Mouse (Mus musculus) layer of hippocampus, adult 9-11 months (tissue): ENCODE results near the gene Gabbr2.
A peak's percentile ranks its signal among the peaks of the same experiment; 100 is the strongest.

Experiments
- DNase-seq: peaks from one replicate; pipeline ENCODE4 v3.0.0; 2022

Gabbr2 gene

DNA sequence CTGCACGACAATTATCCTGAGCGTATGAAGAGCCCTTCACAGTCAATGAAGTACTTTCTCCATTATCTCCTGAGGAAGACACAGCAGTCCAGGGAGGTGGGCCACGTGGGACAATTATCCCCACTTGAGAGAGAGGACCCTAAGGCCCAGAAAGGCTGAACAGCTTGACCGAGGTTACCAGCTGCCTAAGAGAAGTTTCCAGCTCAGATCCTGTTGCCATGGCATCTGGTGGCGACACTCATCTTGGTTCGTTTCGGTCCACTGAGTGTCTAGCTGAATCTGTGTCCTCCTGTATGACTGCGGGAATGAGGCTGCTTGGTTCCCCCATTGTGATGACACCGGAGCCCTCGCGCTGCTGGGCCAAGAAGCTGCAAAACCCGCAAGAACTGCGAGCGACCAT is 76.2 kb downstream of the Gabbr2 start:
- no peak for DNase-seq

DNA sequence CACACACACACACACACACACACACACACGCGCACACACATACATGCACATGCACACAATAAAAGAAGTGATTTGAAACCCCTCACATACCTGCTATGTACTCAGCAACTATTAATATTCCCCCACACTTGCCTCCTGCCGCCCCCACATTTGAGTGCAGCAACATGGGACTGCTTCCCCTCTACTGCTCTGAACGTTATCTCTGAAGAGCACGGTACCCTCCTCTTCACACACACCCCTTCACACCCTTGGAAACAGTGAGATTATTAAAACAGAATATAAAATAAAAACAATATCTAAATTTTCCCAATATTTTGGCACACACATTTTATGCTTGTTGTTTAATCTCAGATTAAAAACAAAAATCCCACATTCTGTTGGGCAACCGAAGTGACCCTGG is 77.1 kb downstream of the Gabbr2 start:
- DNase-seq, result no peak

DNA sequence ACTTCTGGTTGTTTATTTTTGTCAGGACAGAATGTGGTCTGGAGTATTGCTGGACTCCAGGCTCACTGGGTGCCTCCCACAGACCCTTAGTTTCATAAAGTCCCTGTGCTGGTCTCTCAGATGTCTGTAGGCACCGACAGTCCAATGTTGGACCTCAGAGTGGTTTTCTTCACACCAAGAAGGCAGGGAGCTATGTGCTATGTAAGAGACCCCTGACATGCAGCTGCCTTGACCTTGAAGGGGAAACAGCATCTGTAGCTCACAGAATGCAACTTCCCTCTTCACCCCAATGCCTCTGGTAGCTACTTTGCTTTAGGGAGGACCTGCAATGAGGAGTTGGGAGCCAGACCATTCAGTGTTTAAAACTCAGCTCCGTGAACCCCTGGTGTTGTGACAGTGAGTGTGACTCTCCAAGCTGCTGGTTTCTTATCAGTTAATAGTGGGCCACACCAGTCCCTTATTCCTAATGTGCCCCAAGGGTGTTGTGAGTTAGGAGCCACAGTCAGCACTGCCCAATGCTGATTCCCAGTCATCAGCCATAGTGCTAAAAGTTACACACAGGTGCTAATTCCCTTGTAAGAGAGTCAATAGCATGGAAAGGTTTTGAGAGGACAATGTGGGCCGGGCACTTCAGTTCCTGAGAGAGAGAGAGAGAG is 85.5 kb downstream of the Gabbr2 start:
- DNase-seq, result no peak

DNA sequence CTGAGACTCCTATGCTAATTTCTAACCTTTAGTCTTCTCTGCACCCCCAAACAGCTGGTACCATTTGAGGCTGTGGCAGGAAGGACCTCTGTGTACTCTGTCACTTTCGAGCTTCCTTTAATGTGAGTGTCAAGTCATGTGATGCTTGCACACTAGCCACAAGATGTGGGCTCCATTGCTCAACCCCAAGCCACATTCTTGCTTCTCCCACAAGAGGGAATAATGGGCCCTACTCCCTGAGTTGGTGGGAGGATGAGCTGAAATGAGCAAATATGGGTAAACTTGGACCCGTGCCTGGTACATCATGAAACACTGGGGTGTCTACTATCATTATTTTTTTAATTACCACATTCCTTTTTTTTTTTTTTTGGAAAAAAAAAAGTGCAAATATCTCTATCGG is 86.5 kb downstream of the Gabbr2 start:
- DNase-seq, result peak; percentile 86

DNA sequence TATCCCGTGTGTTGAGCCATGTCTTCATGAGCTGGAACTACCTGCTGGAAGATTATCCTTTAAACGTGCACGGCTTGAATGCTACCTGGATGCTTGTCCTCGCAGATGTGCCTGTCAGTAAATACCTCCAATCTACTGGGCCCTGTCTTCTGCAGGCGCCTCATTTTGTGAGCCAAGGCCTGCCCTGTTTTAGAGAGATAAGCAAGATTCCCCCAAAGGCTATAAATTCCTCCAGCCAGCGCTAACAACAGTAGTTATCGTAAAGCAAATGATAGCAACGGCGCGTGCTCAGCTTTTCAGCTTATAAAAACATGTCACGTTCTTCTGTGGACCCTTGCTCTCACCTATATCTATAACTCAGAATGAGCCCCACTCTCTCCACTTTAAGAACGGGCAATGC is 87.5 kb downstream of the Gabbr2 start:
- DNase-seq, result no peak

DNA sequence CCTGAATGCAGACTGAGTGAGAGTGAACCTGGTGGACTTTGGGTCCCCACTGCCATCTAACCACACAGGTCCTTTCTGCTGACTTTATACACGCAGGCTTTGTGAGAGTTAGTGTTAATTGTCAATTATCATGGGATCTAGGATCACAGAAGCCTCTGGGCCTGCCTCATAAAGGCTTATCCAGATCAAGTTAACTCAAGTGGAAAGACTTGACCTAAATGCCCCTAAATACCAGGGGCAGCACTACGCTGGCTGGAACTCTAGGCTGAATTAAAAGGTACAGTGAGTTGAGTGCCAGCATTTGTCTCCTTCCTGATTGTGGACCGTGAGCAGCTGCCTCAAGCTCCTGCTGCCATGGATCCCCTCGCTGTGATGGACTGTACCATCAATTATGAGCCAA is 93.1 kb downstream of the Gabbr2 start:
- no peak for DNase-seq

DNA sequence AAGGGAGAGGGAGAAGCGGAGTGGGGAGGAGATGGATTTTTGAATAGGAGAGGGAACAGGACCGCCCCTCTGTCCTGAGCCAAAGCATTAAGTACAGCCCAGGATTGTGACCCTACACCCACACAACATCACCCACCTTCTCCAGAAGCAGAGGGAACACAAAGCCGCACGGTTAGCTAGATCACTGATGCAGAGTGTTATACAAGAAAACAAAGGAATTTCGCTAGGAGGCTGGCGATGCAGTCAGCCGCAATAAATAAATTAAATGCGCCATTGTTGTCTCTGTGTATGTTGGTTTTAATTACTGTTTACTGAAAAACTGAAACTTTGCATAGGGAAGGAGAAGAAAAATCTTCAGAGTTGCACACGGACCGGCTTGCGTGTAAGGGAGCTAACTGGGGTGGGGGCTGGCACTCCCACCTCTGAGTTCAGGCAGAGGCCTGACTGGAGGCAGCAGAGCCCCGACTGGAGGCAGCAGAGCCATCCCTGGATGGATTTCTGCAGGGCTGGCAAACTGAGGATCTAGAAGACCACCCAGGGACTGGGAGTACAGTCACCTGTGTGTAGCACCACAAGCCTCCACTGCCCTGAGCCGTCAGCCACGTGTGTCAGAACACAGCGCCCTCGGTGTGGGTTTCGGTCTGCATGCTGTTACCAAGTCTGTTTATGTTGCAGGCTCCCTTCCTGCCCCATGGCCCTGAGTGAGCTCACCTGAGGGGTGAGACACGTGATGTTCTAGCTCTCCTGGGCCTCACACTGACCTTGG is 93.9 kb downstream of the Gabbr2 start:
- DNase-seq, result no peak

DNA sequence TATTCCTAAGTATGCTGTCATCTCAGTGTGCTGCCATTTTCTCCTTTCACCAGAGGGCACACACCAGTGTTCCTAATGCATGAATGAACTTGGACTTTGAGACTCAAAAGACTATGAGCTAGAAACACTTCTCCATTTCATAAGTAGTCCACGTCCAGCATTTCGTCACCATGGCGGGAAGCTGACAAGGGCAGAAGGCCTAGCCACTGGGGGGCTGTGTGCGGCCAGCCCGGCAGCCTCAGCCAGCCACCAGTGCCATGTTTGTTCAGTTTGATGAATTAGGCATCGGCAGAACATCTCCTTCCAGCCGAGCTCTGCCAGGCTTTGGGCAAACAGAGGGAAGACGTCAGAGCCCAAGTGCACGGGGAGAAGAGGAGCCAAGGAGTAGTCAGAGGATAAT is 97.5 kb downstream of the Gabbr2 start:
- DNase-seq, result no peak

DNA sequence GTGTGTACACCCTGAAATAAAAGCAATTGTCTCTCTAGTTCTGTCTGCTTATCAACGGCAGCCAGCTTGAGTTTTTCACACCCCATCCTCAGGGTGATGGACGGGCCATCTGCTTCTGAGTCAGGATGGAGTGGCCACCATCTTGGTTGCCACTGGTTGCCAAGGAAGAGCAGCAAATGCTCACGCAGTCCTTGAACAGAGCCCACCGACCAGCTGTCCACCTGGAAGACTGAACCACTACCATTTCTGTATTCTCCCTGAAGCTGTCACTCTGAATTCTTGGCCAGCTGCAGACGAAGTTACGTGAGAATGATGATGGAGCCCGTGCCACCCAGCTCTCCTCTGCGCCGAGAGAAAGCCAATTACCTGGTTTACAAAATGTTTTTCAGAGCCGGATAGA is 102.5 kb downstream of the Gabbr2 start:
- DNase-seq, result peak; percentile 79

DNA sequence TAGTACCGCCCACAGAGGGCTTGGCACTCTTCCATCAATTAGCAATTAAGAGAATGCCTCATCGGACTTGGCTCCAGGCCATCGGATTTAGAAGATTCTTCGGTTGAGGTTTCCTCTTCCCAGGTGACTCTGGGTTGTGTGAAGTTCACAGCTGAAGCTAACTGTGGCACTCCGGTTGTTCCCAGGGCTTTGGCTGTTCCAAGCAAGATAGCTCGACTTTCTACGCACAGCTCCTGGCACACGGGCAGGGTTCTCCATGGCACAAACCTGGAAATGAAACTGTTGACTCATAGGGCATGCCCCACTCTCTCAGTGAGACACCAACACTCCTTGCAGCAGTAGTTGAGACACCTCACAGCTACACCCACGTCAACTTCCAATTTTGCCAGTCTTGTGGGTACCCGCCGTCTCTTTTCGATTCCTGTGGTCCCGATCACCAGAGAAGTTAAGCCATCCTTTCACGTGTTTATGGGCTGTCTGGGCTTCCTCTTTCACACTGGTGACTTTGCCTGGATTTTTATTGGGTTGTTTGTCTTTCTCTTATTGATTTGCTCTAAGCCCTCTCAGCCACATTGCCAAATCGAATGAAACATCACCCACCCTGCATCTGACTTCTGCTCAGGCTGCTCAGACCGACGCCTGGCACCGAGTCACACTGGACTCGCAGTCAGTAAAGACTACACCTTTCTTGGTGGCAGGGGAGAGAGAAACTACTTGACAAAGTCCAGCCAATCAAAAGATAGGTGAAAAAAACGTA is 105.9 kb downstream of the Gabbr2 start:
- DNase-seq, result peak; percentile 63

DNA sequence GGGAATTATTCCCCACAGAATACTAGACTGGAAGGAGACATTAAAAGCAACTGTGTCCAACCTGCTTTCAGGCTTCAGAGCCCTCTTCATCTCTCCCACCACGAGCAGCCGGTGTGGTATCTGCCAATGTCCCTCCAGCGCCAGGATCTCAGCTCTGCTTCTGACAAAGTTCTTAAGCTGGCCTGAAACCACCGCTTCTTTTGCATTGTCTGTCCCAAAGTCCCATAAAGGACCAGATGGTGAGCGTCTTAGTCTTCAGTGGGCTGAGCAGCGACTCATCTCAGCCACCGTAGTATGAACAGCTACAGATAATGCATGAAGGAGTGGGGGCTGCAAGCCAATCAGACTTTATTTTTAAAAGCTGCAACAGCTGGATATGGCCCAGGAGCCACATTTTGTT is 107.5 kb downstream of the Gabbr2 start:
- no peak for DNase-seq

DNA sequence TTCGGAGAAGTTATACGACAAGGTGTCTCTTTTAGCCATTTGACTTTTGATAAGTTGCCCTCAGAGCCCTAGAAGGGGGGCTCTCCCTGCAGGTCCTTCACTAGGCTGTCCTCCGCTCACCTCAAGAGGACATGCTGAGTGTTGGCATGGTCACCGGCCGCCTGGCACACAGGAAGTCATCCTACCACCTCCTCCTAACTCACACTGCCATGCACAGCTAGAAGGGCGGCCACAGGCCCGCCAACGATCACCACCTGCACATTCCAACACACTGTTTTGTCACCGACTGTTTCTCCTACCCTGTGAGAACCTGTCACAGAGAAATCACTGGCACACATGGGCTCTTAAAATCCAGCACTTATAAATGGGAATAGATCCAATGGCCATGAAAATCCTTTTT is 108.1 kb downstream of the Gabbr2 start:
- DNase-seq, result no peak

DNA sequence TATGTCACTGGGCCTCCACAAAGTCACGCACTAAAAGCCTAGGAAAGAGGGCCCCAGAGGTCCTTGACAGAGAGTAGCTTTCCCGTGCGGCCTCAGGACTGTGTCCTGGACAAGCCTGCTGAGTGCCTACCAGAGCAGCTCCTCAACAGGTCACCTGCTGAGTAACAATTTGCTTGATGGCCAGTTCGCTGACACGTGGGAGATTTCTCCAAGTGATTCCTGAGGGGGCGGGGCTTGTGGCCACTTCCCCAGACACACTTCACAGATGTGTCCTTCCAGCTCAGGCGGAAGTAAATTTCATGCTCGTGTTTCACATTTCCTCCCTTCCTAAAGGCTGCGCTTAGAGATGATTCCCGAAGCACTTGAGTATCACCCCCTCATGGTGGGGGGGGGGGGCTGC is 108.6 kb downstream of the Gabbr2 start:
- no peak for DNase-seq

DNA sequence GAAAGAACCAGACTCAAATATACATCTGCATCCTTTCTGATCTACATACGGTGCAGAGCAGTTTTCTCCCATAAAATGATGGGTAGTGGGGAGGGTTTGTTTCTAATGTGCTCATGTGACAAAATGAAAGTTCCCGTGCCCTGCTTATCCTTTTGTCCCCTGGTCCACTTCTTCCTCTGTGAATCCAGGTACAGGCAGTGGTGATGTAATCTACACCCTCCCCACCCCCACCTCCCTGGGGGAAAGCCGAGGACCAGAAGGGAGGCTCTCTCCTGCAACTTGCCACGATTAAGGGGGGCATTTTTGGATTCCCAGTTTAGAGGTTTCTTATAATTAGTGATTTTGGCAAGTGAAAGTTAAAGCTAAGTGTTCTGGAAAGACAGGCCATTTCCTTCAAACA is 110.4 kb downstream of the Gabbr2 start:
- DNase-seq, result no peak

DNA sequence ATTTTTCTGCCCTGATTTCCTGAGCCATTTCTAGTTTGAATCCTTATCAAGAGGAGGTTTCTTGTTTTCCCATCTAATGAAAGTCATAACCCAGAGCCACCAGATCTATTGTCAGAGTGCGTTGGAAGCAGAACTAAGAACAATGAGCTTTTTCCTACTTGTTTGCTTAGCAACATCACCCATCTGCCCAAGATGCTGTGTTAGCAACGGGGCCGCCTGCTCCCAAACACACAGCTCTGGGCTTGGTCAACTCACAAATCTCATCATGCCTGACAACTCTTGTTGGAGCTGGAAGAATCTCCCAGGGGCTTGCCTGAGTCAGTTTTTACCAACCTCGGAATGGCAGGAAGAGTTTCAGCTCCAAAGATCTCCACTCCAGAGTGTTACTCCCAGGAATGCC is 111.7 kb downstream of the Gabbr2 start:
- peak; percentile 53 for DNase-seq

DNA sequence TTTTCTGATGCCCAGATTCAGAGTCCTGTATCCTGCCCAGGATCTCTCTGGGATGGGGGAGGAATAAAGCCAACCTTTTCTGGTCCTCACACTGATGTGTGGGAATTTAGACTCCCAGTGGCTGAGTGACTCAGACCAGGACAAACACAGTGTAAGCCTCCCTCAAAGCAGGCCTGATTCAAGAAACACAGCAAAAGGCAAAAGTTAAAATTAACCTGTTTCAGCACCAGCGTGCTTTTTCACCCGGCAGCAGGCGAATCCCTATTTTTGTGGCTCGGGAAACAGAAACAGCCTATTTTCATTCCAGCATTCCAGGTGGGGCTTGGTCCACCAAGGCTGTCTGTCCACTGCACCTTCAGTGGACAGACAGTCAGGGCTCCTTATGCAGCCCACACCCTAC is 118.9 kb downstream of the Gabbr2 start:
- DNase-seq, result no peak

DNA sequence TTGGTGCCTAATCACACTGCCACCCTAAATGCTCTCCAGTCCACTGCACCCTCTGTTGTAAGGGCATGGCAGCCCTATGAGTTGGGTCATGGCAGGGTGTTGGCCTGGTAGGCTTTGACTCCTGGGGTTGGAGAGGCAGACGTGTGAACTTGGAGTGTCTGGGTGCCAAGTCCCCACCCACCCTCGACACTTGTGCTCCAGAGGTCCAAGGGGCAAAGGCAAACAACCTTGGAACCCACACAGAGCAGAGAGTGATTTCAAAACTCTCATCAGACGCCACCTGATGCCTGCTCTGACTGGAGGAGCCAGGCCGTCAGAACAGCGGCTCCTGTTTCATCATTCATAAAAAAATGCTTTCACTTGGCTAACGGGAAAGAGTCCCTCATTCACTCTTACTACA is 121.5 kb downstream of the Gabbr2 start:
- DNase-seq, result no peak

DNA sequence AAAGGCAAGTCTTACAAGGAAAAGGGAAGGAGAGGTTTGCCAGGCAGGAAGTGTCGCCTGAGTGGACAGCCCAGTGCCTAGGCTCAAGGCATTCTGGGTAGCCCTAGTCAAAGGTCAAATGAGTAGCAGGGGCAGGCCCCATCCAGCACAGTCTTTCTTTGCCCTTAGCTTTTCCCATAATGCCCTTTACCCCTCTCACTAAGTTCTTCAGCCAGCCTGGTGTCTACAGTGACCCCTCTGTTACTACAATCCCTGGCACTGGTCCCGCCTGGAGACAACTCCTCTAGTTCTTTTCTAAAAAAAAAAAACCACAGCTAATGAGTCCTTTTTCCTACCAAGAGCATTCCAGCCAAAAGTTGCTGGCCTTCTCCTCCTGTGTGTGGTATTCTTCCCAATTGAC is 122.3 kb downstream of the Gabbr2 start:
- DNase-seq, result no peak

DNA sequence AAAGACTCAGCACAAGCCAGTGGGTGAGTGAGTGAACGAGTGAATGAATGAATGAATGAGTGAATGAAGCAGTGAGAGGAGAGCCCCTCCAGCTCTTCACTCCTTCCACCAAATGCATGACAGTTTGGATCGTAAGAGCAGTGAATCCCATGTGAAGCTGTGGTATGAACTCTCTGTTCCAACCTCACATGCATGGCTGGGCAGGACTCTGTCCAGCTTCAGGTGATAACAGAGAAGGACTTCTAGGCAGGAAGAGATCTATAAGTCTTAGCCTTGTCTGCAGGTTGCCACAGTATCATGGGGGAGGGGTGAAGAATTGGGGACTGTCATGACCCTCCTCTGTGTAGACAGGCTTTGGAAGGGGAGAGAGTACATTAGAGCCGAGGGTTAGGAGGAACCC is 122.8 kb downstream of the Gabbr2 start:
- no peak for DNase-seq

DNA sequence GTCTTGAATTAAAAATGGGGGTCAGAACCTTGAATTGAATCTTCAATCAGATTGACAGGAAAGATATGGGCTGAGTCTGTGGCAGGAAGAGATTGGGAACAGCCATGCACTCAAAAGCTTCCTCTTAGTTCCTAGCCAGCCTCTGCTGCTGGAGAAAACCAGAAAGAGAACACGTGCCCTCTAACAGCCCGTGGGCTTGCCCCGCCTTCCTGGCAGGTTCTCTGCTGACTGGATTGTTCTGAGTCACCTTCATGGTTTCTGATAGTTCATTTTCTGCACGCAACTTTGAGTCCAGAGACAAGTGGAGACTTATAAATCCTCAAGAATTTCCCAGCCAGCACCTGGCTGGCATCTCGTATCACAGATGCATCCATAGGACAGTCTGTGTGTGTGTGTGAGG is 123.5 kb downstream of the Gabbr2 start:
- DNase-seq, result no peak

DNA sequence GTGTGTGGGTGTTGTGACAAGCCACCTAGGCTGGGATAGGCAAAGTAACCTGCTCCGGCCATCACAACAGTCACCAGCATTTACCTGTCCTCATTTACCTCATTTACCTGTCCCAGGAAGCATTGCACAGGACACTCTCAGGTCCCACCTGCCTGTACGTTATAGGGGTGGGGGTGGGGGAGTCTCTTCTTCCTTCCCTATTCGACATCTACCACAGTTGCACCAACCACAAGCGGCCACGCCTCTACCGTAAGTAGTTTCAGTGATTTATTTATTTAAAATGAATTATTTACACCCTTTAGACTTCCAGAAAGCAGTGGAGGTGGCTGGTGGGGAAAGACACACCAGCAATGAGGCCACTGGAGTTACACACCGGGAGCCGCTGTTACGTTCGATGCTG is 123.9 kb downstream of the Gabbr2 start:
- no peak for DNase-seq

DNA sequence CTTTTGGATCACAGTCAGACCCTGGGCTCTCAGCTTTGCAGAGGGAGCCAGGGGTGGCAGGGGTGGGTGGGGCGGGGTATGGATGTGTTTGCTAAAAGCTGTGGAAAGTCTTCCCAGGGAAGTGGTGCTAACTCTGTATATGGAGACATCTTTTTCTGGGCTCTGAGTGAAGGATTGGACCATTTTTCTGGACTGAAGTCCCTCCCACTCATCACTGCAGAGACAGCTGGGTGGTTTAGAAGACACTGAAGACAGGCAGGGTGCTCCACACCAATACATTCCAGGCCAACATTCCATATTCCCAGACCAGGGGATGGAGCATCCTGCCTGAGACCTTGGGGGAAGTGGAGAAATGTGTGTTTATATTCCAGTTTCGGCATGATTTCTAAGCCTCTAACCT is 125.6 kb downstream of the Gabbr2 start:
- DNase-seq, result no peak

DNA sequence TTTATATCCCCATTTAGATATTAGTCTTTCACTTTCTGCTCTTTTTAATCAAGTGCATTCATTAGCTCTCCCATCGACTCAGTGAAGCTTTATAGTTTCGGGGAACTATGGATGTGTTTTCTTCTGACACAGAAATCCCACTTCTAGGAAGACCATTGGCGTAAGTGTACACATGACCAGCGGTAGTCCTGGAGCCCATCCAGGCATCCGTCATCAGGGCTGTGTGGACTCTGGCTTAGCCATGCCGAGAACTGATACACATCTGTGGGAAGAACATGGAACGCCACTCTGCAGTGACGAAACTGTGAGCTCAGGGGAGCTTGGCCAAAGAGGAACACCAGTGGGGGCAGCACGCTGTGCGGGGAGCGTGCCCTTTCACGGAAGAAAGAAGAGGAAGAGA is 128.0 kb downstream of the Gabbr2 start:
- no peak for DNase-seq

DNA sequence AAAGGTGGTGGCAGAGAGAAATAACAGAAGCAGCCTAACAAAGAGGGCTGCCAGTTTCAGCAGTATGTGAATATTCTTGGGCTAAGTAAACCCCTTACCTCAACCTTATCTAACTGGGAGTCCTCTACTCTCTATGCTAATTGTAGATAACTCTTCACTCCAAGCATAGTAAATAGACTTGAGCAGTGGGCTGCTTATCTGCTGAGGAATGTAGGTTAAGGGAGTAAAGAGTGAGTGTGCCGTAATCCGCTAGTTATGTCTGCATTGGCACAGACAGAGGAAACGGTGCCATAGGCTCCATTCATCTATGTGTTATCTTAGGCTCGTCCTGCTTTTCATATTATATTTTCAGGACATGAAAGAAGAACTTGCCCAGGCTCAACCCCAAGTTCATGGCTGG is 129.0 kb downstream of the Gabbr2 start:
- no peak for DNase-seq
